Mouse (Mus musculus): Measurements from ENCODE around the gene Asb17. TPM values are rescaled to one million over a fixed set of nuclear protein-coding genes. Genes with fewer than 3 reads are reported as not detected.

Asb17 gene
- 0.05 TPM in 1 of 2 replicates, not detected in the other for polyA plus RNA-seq (2015; fragmentation: Nextera tagmentation; extraction: Ambion mirVana)

DNA sequence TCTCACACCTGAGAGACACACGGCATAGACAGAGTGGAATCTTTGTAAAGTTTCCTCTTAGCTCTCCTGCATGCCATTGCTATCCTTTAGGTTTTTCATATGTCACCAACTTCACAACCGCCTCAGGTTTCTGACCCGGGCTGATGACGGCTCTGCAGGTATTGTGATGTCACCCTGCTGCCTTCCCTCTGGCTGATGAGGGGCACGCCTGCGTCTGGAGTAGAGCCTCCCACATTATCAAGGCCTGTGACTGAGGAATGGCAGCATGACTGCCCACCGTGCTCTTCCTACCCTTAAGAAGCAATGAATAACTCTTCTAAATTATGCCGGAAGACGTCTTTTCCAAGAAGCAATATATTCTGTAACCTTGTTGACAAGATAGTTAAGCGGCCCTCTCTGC is at the start of gene Asb17:
Gene Asb17 (plus strand): TSS at position 180 of the 400 bp plus-strand sequence.
- H3K4me2 ChIP-seq (ENCODE audit: low read depth, low read length) = no peak within 1 kb of the TSS
- 83% methylated on average over 10 of the region's 10 CpGs for WGBS
- no peak within 1 kb of the TSS for H3K27ac ChIP-seq (ENCODE audit: low read length)
- H3K9me3 ChIP-seq (ENCODE audit: control insufficient read depth, low read length) = no peaks in the 10 kb centered on the region
- no peaks in the 10 kb centered on the region for H3K36me3 ChIP-seq (ENCODE audit: control insufficient read depth, insufficient read depth, low read length)
- H3K4me1 ChIP-seq (ENCODE audit: control insufficient read depth, insufficient read depth, low read length) = no peaks in the 10 kb centered on the region
- ATAC-seq = no peak
- no peaks in the 10 kb centered on the region for H3K27me3 ChIP-seq (replicated peaks; ENCODE audit: control insufficient read depth, insufficient read depth, low read length)
- H3K4me3 ChIP-seq (ENCODE audit: low read length) = no peak within 1 kb of the TSS
- no peak within 1 kb of the TSS for H3K9ac ChIP-seq (ENCODE audit: low read depth, low read length)

GRCm38 (mm10) chr3:153797574-153797973 is 46.4 kb upstream of the Asb17 start:
- H3K27ac ChIP-seq (ENCODE audit: low read length) = no peak overlapping the region
- no peaks in the 10 kb centered on the region for H3K27me3 ChIP-seq (replicated peaks; ENCODE audit: control insufficient read depth, insufficient read depth, low read length)
- H3K4me3 ChIP-seq (ENCODE audit: low read length) = no peak overlapping the region
- 34% methylated on average over 7 of the region's 7 CpGs for WGBS
- no peaks in the 10 kb centered on the region for H3K36me3 ChIP-seq (ENCODE audit: control insufficient read depth, insufficient read depth, low read length)
- ATAC-seq = no peak
- H3K9ac ChIP-seq (ENCODE audit: low read depth, low read length) = no peak overlapping the region
- no peaks in the 10 kb centered on the region for H3K9me3 ChIP-seq (ENCODE audit: control insufficient read depth, low read length)
- no peak overlapping the region for H3K4me2 ChIP-seq (ENCODE audit: low read depth, low read length)
- H3K4me1 ChIP-seq (ENCODE audit: control insufficient read depth, insufficient read depth, low read length) = no peaks in the 10 kb centered on the region

- H3K27ac ChIP-seq (ENCODE audit: low read length) = no peak overlapping the region
- H3K4me2 ChIP-seq (ENCODE audit: low read depth, low read length) = no peak overlapping the region
- no peaks in the 10 kb centered on the region for H3K9me3 ChIP-seq (ENCODE audit: control insufficient read depth, low read length)
- H3K4me1 ChIP-seq (ENCODE audit: control insufficient read depth, insufficient read depth, low read length) = no peaks in the 10 kb centered on the region
- H3K4me3 ChIP-seq (ENCODE audit: low read length) = no peak overlapping the region
- no peak overlapping the region for H3K9ac ChIP-seq (ENCODE audit: low read depth, low read length)
- H3K36me3 ChIP-seq (ENCODE audit: control insufficient read depth, insufficient read depth, low read length) = no peaks in the 10 kb centered on the region
- ATAC-seq = no peak
- no peaks in the 10 kb centered on the region for H3K27me3 ChIP-seq (replicated peaks; ENCODE audit: control insufficient read depth, insufficient read depth, low read length)
- WGBS = 84% methylated on average over 11 of the region's 11 CpGs
Observed at GRCm38 (mm10) chr3:153799603-153800002, 44.4 kb upstream of the Asb17 start.

DNA sequence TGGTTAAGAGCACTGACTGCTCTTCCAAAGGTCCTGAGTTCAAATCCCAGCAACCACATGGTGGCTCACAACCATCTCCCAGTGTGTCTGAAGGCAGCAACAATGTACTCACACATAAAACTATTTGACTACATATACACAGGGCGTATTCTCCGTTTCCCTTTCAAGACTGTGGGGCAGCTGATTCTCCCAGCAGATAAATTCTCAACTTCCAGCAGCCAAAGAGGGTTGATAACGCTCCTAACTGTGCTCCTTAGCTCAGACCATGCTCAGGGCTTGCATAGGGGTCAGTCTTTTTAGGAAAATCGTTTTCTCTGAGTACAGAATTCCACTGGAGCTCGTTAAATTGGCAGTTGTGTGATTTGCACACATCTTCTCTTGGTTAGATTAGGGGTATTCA is 43.3 kb upstream of the Asb17 start:
- 79% methylated on average over 5 of the region's 5 CpGs for WGBS
- H3K27me3 ChIP-seq (replicated peaks; ENCODE audit: control insufficient read depth, insufficient read depth, low read length) = no peaks in the 10 kb centered on the region
- no peaks in the 10 kb centered on the region for H3K9me3 ChIP-seq (ENCODE audit: control insufficient read depth, low read length)
- H3K4me1 ChIP-seq (ENCODE audit: control insufficient read depth, insufficient read depth, low read length) = no peaks in the 10 kb centered on the region
- H3K27ac ChIP-seq (ENCODE audit: low read length) = no peak overlapping the region
- H3K36me3 ChIP-seq (ENCODE audit: control insufficient read depth, insufficient read depth, low read length) = no peaks in the 10 kb centered on the region
- no peak overlapping the region for H3K9ac ChIP-seq (ENCODE audit: low read depth, low read length)
- ATAC-seq = no peak
- H3K4me2 ChIP-seq (ENCODE audit: low read depth, low read length) = no peak overlapping the region
- no peak overlapping the region for H3K4me3 ChIP-seq (ENCODE audit: low read length)

- no peaks in the 10 kb centered on the region for H3K9me3 ChIP-seq (ENCODE audit: control insufficient read depth, low read length)
- 79% methylated on average over 6 of the region's 6 CpGs for WGBS
- H3K4me2 ChIP-seq (ENCODE audit: low read depth, low read length) = no peak overlapping the region
- no peak overlapping the region for H3K4me3 ChIP-seq (ENCODE audit: low read length)
- H3K9ac ChIP-seq (ENCODE audit: low read depth, low read length) = no peak overlapping the region
- ATAC-seq = no peak
- H3K4me1 ChIP-seq (ENCODE audit: control insufficient read depth, insufficient read depth, low read length) = peaks cover 5% of the 10 kb centered on the region
- H3K27me3 ChIP-seq (replicated peaks; ENCODE audit: control insufficient read depth, insufficient read depth, low read length) = no peaks in the 10 kb centered on the region
- H3K36me3 ChIP-seq (ENCODE audit: control insufficient read depth, insufficient read depth, low read length) = no peaks in the 10 kb centered on the region
- no peak overlapping the region for H3K27ac ChIP-seq (ENCODE audit: low read length)
Observed at GRCm38 (mm10) chr3:153801541-153801940, 42.5 kb upstream of the Asb17 start.

DNA sequence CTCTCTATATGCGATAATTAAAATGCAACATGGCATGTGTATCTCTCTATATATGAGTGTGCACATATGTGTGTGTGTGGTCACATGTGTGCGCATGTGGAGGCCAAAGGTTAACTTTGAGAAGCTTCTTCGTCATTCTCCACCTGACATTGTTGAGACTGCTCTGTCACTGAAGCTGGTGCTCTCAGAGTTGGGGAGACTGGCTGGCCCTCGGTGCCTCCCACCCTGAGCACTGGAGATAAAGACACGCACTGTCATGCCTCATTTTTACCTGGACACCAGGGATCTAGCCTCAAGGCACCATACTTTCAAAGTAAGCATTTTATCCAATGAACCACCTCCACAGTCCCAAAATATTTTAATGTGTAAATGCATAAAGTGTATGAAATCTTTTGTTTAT is 41.4 kb upstream of the Asb17 start:
- ATAC-seq = no peak
- Histone ChIP-seq H3K9ac (ENCODE audit: low read depth, low read length) (no peak overlapping the region), H3K9me3 (ENCODE audit: control insufficient read depth, low read length) (no peaks in the 10 kb centered on the region), H3K4me1 (ENCODE audit: control insufficient read depth, insufficient read depth, low read length) (peaks cover 5% of the 10 kb centered on the region), H3K36me3 (ENCODE audit: control insufficient read depth, insufficient read depth, low read length) (no peaks in the 10 kb centered on the region), H3K4me2 (ENCODE audit: low read depth, low read length) (no peak overlapping the region), H3K27me3 (replicated peaks; ENCODE audit: control insufficient read depth, insufficient read depth, low read length) (no peaks in the 10 kb centered on the region), H3K27ac (ENCODE audit: low read length) (no peak overlapping the region), H3K4me3 (ENCODE audit: low read length) (no peak overlapping the region)
- 86% methylated on average over 5 of the region's 5 CpGs for WGBS

DNA sequence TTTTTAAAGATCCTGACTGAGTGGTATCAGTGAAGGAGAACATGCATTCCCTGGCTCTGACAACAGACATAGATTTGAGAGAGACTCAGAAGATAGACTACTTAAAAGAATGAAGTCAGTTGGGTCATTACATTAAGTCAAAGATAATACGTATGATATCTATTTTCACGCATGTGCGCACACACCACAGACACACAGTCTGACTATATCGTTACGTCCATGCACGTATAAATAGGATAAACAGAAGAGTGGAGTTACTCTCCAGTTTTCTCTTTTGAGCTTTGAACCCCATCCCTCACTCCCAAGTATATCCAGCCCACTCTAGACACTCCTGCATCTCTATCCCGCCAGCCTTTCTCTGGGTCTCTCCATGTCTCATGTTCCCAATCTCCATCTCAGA is 40.0 kb upstream of the Asb17 start:
- no peaks in the 10 kb centered on the region for H3K36me3 ChIP-seq (ENCODE audit: control insufficient read depth, insufficient read depth, low read length)
- no peaks in the 10 kb centered on the region for H3K27me3 ChIP-seq (replicated peaks; ENCODE audit: control insufficient read depth, insufficient read depth, low read length)
- H3K4me3 ChIP-seq (ENCODE audit: low read length) = no peak overlapping the region
- 92% methylated on average over 7 of the region's 7 CpGs for WGBS
- no peak overlapping the region for H3K27ac ChIP-seq (ENCODE audit: low read length)
- no peak for ATAC-seq
- H3K4me1 ChIP-seq (ENCODE audit: control insufficient read depth, insufficient read depth, low read length) = peaks cover 8% of the 10 kb centered on the region
- no peak overlapping the region for H3K9ac ChIP-seq (ENCODE audit: low read depth, low read length)
- no peak overlapping the region for H3K4me2 ChIP-seq (ENCODE audit: low read depth, low read length)
- H3K9me3 ChIP-seq (ENCODE audit: control insufficient read depth, low read length) = no peaks in the 10 kb centered on the region

DNA sequence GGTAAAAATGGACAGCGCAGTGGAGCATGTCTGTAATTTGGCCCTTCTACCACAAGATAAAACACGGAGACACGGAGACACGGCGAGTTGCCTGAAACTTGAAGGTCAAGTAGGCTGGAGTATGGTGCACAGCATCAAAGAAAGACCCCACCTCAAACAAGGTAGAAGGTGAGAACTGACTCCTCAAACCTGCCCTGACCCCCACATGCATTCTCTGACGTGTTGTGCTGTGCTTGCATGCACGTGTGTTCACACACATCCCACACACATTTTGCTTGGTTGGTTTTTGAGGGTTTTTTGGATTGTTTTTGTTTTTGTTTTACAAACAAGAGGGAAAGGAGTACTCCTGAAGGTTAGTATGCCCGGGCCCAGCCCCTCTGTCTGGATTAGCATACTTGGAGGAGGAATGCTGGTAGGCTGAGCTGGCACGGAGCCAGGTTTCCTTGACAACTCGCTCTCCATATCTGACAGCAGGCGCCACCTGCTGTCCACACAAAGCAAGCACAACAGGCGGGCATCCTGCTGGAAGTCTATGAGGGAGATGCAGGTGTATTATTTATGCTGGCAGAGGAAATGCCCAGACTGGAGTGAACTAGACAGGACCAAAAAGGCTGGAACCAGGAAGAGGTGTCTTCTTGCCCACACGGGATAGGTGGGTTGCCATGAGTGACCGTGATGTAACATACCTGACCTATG is 37.8 kb upstream of the Asb17 start:
- WGBS = 33% methylated on average over 14 of the region's 14 CpGs
- Histone ChIP-seq H3K27ac (ENCODE audit: low read length) (no peak overlapping the region), H3K4me2 (ENCODE audit: low read depth, low read length) (no peak overlapping the region), H3K9me3 (ENCODE audit: control insufficient read depth, low read length) (no peaks in the 10 kb centered on the region), H3K4me3 (ENCODE audit: low read length) (no peak overlapping the region), H3K4me1 (ENCODE audit: control insufficient read depth, insufficient read depth, low read length) (peaks cover 12% of the 10 kb centered on the region), H3K9ac (ENCODE audit: low read depth, low read length) (no peak overlapping the region), H3K27me3 (replicated peaks; ENCODE audit: control insufficient read depth, insufficient read depth, low read length) (no peaks in the 10 kb centered on the region), H3K36me3 (ENCODE audit: control insufficient read depth, insufficient read depth, low read length) (no peaks in the 10 kb centered on the region)
- ATAC-seq = peak; percentile 86

DNA sequence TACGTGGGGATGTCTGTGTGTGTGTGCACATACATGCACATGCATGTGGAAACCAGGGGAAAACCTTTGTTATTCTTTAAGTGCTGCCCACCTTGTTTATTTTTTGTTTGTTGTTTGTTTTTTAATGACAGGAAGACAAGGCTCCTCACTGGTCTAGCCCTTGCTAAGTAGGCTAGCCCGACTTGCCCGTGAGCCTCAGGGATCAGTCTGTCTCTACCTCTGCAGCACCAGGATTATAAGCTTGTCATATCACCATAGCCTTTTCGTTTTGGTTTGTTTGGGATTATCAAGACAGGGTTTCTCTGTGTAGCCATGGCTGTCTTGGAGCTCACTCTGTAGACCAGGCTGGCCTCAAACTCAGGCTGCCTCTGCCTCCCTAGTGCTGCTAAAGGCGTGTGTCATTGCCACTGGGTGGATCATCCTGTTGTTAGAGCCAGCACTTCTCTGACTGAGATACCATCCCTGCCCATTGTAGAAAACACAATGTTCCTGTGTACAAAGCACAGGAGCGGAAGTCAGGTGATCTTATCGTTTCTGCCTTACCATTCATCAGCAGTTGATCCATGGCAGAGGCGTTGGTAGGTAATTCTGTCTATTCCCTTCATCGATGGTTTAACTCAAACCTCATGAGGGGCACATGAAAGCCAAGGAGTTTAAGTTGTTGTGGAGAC is 37.1 kb upstream of the Asb17 start:
- H3K27ac ChIP-seq (ENCODE audit: low read length) = no peak overlapping the region
- WGBS = 87% methylated on average over 9 of the region's 9 CpGs
- peaks cover 12% of the 10 kb centered on the region for H3K4me1 ChIP-seq (ENCODE audit: control insufficient read depth, insufficient read depth, low read length)
- no peak overlapping the region for H3K4me2 ChIP-seq (ENCODE audit: low read depth, low read length)
- ATAC-seq = no peak; the same call in 1 of the 2 replicates
- no peaks in the 10 kb centered on the region for H3K36me3 ChIP-seq (ENCODE audit: control insufficient read depth, insufficient read depth, low read length)
- H3K9me3 ChIP-seq (ENCODE audit: control insufficient read depth, low read length) = no peaks in the 10 kb centered on the region
- no peak overlapping the region for H3K9ac ChIP-seq (ENCODE audit: low read depth, low read length)
- no peaks in the 10 kb centered on the region for H3K27me3 ChIP-seq (replicated peaks; ENCODE audit: control insufficient read depth, insufficient read depth, low read length)
- no peak overlapping the region for H3K4me3 ChIP-seq (ENCODE audit: low read length)

All from intestine, embryonic 16.5 days (tissue).